Mouse (Mus musculus) hematopoietic stem cell, adult 5-6 weeks (primary cell): Measurements from ENCODE around the gene Prr3. TPM values are rescaled to one million over a fixed set of nuclear protein-coding genes. Genes with fewer than 3 reads are reported as not detected.
"Not testable (repeated sequence)": the region's sequence is repeated elsewhere in the genome, so short reads cannot be mapped to it uniquely, and the experiment has no call there.

ENCODE experiments used
- ATAC-seq, 2 experiments: fragments of 125-278 bp in 1 of 2; replicated peaks in 1 of 2; 2 replicates each; pipeline ENCODE4 v1.8.0; 2016 to 2017; ENCODE audit warnings: inconsistent platforms in 2 of 2, mild to moderate bottlenecking in 2 of 2, moderate number of reproducible peaks in 2 of 2, low read depth in 1 of 2, moderate TSS enrichment in 1 of 2; ENCODE audit not compliant: low FRiP score in 2 of 2, poor library complexity in 2 of 2, severe bottlenecking in 2 of 2, insufficient read depth in 1 of 2, low TSS enrichment in 1 of 2
- total RNA-seq: library from RNA; stranded (forward); fragments of 172-1452, 232-1000 nt; gene quantifications from 2 replicates; pipeline ENCODE4 v1.2.3, GENCODE M21; 2017

Gene Prr3
- 15.4 and 27.2 TPM in 2 replicates for total RNA-seq

GRCm38 (mm10) chr17:35979401-35980362 lies at the start of gene Prr3, which contains the start of gene Gnl1:
Gene Prr3, minus strand, starts transcription at chr17:35980236.
Gene Gnl1, plus strand, starts transcription at chr17:35979851.
- peak; percentile 78 to 82 for ATAC-seq

- ATAC-seq = no peak
Observed at GRCm38 (mm10) chr17:36028879-36029619, 49.0 kb upstream of the Prr3 start.

- no peak for ATAC-seq
Observed at GRCm38 (mm10) chr17:36027663-36028062, 47.6 kb upstream of the Prr3 start.

- ATAC-seq = no peak
Observed at GRCm38 (mm10) chr17:36025901-36026300, 45.9 kb upstream of the Prr3 start.

- no peak for ATAC-seq
Observed at GRCm38 (mm10) chr17:36025197-36025596, 45.2 kb upstream of the Prr3 start.

- peak; percentile 20 to 37; a peak in 2 of 4 replicates for ATAC-seq
Observed at GRCm38 (mm10) chr17:36023710-36024654, 43.9 kb upstream of the Prr3 start.

- ATAC-seq = no peak
Observed at GRCm38 (mm10) chr17:36022922-36023321, 42.9 kb upstream of the Prr3 start.

- ATAC-seq = no peak
Observed at GRCm38 (mm10) chr17:36022098-36022497, 42.1 kb upstream of the Prr3 start.

- ATAC-seq = no peak
Observed at GRCm38 (mm10) chr17:36021309-36021708, 41.3 kb upstream of the Prr3 start.

- ATAC-seq = peak; percentile 91 to 92
Observed at GRCm38 (mm10) chr17:36020191-36021073, 40.4 kb upstream of the Prr3 start, which contains the start of gene H2-T24. Gene H2-T24, minus strand, starts transcription at chr17:36020560.

- no peak for ATAC-seq
Observed at GRCm38 (mm10) chr17:36019519-36019918, 39.5 kb upstream of the Prr3 start.

- ATAC-seq = no peak
Observed at GRCm38 (mm10) chr17:36018979-36019378, 38.9 kb upstream of the Prr3 start.

- ATAC-seq = no peak
Observed at GRCm38 (mm10) chr17:36017046-36017445, 37.0 kb upstream of the Prr3 start.

GRCm38 (mm10) chr17:36014977-36015376 lies 34.9 kb upstream of the Prr3 start:
- no peak for ATAC-seq

GRCm38 (mm10) chr17:36004409-36004808 lies 24.4 kb upstream of the Prr3 start:
- ATAC-seq = not testable (repeated sequence)

- no peak for ATAC-seq
Observed at GRCm38 (mm10) chr17:36003331-36003730, 23.3 kb upstream of the Prr3 start.
